Mouse (Mus musculus): Measurements from ENCODE around the gene Actn4.

DNA sequence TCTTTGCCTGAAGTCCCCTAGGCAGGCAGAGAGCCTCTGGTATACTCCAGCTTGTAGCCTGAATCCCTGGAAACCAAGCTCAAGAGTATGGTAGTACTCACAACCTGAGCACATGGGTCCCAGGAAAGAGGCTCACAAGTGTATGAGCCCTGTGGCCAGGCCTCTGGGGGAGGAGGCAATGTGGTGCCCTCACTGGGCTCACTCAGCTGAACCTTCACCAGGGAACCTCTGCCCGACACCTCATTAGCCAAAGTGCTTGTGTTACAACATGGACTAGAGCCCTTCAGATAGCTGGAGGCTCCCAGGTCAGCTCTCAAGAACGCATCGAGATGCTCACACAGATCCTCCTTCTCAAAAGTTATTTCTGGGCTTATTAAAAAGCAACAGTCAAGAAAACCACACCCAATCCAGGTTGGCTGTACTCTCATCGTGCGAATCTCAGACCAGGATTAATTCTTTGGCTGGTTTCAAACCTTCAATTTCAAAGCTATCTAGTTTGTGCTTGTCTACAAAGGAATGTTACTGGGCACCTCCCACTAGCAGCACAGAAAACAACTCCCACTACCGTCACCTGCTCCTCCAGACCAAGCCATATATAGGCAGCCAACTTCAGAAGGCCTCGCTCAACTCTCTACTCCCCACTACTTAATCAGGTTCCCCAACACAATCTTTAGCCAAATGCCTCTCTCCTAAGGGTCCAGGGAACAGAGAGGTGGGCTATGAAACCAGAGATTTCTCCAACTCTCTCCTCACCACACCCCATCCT is 22.5 kb downstream of the Actn4 start:
- no peak for TF ChIP-seq CTCF (IDR thresholded peaks at IDR 0.05; ENCODE audit: control insufficient read depth, insufficient read depth, insufficient read length)
- no peak for TF ChIP-seq MYOG (IDR thresholded peaks at IDR 0.05; ENCODE audit: control insufficient read depth, extremely low read depth, insufficient read length)
- TF ChIP-seq MYOD1 (IDR thresholded peaks at IDR 0.05; ENCODE audit: control insufficient read depth, insufficient read length, low read depth): no peak
- no peak for TF ChIP-seq USF1 (IDR thresholded peaks at IDR 0.05; ENCODE audit: low read depth)
- no peak for TF ChIP-seq CEBPB (IDR thresholded peaks at IDR 0.05; ENCODE audit: low read depth)
- TF ChIP-seq MAX (IDR thresholded peaks at IDR 0.05): no peak
- TF ChIP-seq FOSL1 (IDR thresholded peaks at IDR 0.05; ENCODE audit: insufficient read depth, low read length, poor library complexity, severe bottlenecking): no peak
